Mouse (Mus musculus): ENCODE data around the gene Osbpl9. TPM values are rescaled to one million over a fixed set of nuclear protein-coding genes. Genes with fewer than 3 reads are reported as not detected.

The Osbpl9 gene
- polyA plus RNA-seq, 1 experiment from 2014 or later = 80.0 TPM

DNA sequence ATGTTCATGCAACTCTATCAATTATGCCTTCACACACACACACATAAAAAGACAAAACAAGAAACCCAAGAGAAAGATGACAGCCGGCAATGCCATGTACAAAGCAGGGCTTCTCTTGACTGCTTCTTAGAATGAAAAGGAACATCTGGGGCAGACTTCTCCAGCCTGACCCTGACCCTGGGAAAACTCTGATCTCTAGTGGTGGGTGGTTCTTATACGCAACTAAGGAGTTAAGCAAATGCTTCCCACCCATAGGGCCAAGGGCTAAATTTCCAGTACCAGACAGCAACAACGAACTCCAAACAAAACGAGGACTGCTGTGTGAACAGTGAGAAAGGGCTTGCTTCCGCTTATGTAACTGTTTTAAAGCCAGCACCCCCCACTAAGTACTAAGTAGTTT, 122.0 kb downstream of the Osbpl9 start:
- no peak for ATAC-seq
- Histone ChIP-seq H3K4me2 (replicated peaks) (no peak overlapping the region), H3K9ac (replicated peaks) (no peak overlapping the region), H3K4me3 (replicated peaks) (no peak overlapping the region), H3K36me3 (peaks cover 39% of the 10 kb centered on the region), H3K4me1 (replicated peaks) (no peaks in the 10 kb centered on the region), H3K9me3 (no peaks in the 10 kb centered on the region), H3K27ac (no peak overlapping the region), H3K27me3 (no peaks in the 10 kb centered on the region)
- 79% methylated on average over 5 of the region's 5 CpGs for WGBS

GRCm38 (mm10) chr4:109079676-109080075, 122.4 kb downstream of the Osbpl9 start:
- no peak for ATAC-seq
- H3K9me3 ChIP-seq = no peaks in the 10 kb centered on the region
- H3K36me3 ChIP-seq = peaks cover 39% of the 10 kb centered on the region
- H3K27me3 ChIP-seq = no peaks in the 10 kb centered on the region
- no peak overlapping the region for H3K4me2 ChIP-seq (replicated peaks)
- H3K27ac ChIP-seq = no peak overlapping the region
- 84% methylated on average over 3 of the region's 3 CpGs for WGBS
- H3K9ac ChIP-seq (replicated peaks) = no peak overlapping the region
- H3K4me1 ChIP-seq (replicated peaks) = no peaks in the 10 kb centered on the region
- H3K4me3 ChIP-seq (replicated peaks) = no peak overlapping the region

DNA sequence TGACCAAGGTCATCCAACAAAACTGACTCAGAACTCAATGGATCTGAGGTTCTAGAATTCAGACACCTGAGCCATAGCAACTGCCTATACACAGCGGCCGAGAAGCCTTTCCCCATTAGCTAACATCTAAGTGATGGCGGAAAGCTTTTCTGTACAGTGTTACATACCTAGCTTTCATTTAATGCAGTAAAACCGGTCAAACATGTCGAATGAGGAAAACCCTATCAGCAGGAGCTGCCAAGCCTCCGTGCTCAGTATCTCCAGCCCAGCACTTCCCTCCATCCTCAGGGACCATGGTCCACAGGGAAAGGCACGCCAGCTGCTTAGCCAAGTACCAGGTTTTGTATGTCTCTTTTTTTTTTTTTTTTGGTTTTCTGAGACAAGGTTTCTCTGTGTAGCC, 123.1 kb downstream of the Osbpl9 start:
- H3K9ac ChIP-seq (replicated peaks) = no peak overlapping the region
- peaks cover 39% of the 10 kb centered on the region for H3K36me3 ChIP-seq
- H3K27ac ChIP-seq = no peak overlapping the region
- 97% methylated on average over 7 of the region's 7 CpGs for WGBS
- H3K4me3 ChIP-seq (replicated peaks) = no peak overlapping the region
- H3K9me3 ChIP-seq = no peaks in the 10 kb centered on the region
- no peak overlapping the region for H3K4me2 ChIP-seq (replicated peaks)
- ATAC-seq = no peak
- no peaks in the 10 kb centered on the region for H3K4me1 ChIP-seq (replicated peaks)
- H3K27me3 ChIP-seq = no peaks in the 10 kb centered on the region

GRCm38 (mm10) chr4:109073296-109073695, 128.8 kb downstream of the Osbpl9 start:
- Histone ChIP-seq H3K27me3 (no peaks in the 10 kb centered on the region), H3K9me3 (no peaks in the 10 kb centered on the region), H3K9ac (replicated peaks) (no peak overlapping the region), H3K27ac (no peak overlapping the region), H3K4me3 (replicated peaks) (no peak overlapping the region), H3K36me3 (peaks cover 33% of the 10 kb centered on the region), H3K4me1 (replicated peaks) (peaks cover 7% of the 10 kb centered on the region), H3K4me2 (replicated peaks) (no peak overlapping the region)
- 84% methylated on average over 3 of the region's 3 CpGs for WGBS
- no peak for ATAC-seq

DNA sequence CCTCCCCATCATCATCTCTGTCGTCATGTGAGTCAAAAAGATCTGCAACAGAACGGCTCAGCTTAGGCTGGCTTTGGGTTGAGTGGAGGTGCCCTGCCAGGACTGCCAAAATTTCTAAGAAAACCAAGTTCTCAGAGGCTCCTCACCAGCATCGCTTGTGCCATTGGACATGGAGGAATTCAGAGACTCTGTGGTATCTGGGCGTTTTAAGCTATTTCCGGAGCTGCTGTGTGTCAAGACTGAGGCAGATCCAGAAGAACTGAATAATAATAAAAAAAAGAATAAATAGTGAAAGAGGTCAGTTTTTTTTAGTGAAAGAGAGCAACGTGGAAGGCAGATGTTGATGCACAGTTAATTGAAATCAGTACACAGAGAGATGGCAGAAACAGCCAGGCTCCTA, 129.2 kb downstream of the Osbpl9 start:
- Histone ChIP-seq H3K9ac (replicated peaks) (no peak overlapping the region), H3K27ac (peak overlapping the region; percentile 47; the same call in 1 of the 2 replicates), H3K4me3 (replicated peaks) (no peak overlapping the region), H3K4me2 (replicated peaks) (no peak overlapping the region), H3K36me3 (peaks cover 33% of the 10 kb centered on the region), H3K27me3 (no peaks in the 10 kb centered on the region), H3K9me3 (no peaks in the 10 kb centered on the region), H3K4me1 (replicated peaks) (peaks cover 7% of the 10 kb centered on the region)
- no peak for ATAC-seq
- 90% methylated on average over 6 of the region's 6 CpGs for WGBS

DNA sequence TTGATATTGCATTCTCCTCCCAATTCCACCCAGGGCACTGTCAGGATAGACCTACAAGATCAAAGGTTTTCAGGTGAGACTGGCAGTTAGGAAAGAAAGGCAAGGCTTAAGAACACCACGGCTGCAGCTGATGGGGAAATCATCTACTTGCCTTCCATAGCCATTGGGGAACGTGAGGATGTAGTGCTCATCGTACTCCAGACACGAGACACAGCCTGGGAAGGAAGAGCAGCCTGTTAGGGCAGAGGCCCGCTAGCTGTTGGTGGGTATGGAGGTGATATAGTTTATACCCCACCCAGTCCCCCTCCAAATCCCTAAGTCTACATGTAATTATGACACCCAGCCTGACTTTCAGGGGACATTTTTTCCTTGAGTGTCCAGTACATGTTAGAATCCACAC, 136.4 kb downstream of the Osbpl9 start:
- no peak for ATAC-seq
- H3K27me3 ChIP-seq = no peaks in the 10 kb centered on the region
- H3K9ac ChIP-seq (replicated peaks) = no peak overlapping the region
- H3K4me2 ChIP-seq (replicated peaks) = no peak overlapping the region
- WGBS = 93% methylated on average over 5 of the region's 5 CpGs
- H3K9me3 ChIP-seq = no peaks in the 10 kb centered on the region
- no peaks in the 10 kb centered on the region for H3K4me1 ChIP-seq (replicated peaks)
- no peak overlapping the region for H3K27ac ChIP-seq
- peaks cover 92% of the 10 kb centered on the region for H3K36me3 ChIP-seq
- H3K4me3 ChIP-seq (replicated peaks) = no peak overlapping the region

GRCm38 (mm10) chr4:109064941-109065340, 137.1 kb downstream of the Osbpl9 start:
- H3K4me2 ChIP-seq (replicated peaks) = no peak overlapping the region
- H3K4me3 ChIP-seq (replicated peaks) = no peak overlapping the region
- no peak overlapping the region for H3K27ac ChIP-seq
- H3K9me3 ChIP-seq = no peaks in the 10 kb centered on the region
- no peaks in the 10 kb centered on the region for H3K4me1 ChIP-seq (replicated peaks)
- peaks cover 94% of the 10 kb centered on the region for H3K36me3 ChIP-seq
- 88% methylated on average over 6 of the region's 6 CpGs for WGBS
- no peak overlapping the region for H3K9ac ChIP-seq (replicated peaks)
- no peaks in the 10 kb centered on the region for H3K27me3 ChIP-seq
- ATAC-seq = no peak

GRCm38 (mm10) chr4:109059255-109059821, 142.7 kb downstream of the Osbpl9 start:
- no peak overlapping the region for H3K4me3 ChIP-seq (replicated peaks)
- WGBS = 95% methylated on average over 4 of the region's 4 CpGs
- no peak overlapping the region for H3K4me2 ChIP-seq (replicated peaks)
- H3K27ac ChIP-seq = no peak overlapping the region
- no peak overlapping the region for H3K9ac ChIP-seq (replicated peaks)
- peaks cover 92% of the 10 kb centered on the region for H3K36me3 ChIP-seq
- H3K9me3 ChIP-seq = no peaks in the 10 kb centered on the region
- H3K4me1 ChIP-seq (replicated peaks) = no peaks in the 10 kb centered on the region
- H3K27me3 ChIP-seq = no peaks in the 10 kb centered on the region
- no peak for ATAC-seq

- no peak overlapping the region for H3K9ac ChIP-seq (replicated peaks)
- peaks cover 85% of the 10 kb centered on the region for H3K36me3 ChIP-seq
- H3K4me2 ChIP-seq (replicated peaks) = no peak overlapping the region
- H3K27ac ChIP-seq = no peak overlapping the region
- no peak overlapping the region for H3K4me3 ChIP-seq (replicated peaks)
- no peaks in the 10 kb centered on the region for H3K27me3 ChIP-seq
- WGBS = 94% methylated on average over 8 of the region's 8 CpGs
- H3K4me1 ChIP-seq (replicated peaks) = no peaks in the 10 kb centered on the region
- H3K9me3 ChIP-seq = no peaks in the 10 kb centered on the region
- ATAC-seq = no peak
Observed at GRCm38 (mm10) chr4:109057640-109058039, 144.4 kb downstream of the Osbpl9 start.

GRCm38 (mm10) chr4:109056351-109056750, 145.7 kb downstream of the Osbpl9 start:
- H3K27me3 ChIP-seq = no peaks in the 10 kb centered on the region
- peaks cover 76% of the 10 kb centered on the region for H3K36me3 ChIP-seq
- no peak overlapping the region for H3K9ac ChIP-seq (replicated peaks)
- 87% methylated on average over 7 of the region's 7 CpGs for WGBS
- no peak for ATAC-seq
- no peak overlapping the region for H3K4me2 ChIP-seq (replicated peaks)
- no peak overlapping the region for H3K27ac ChIP-seq
- no peak overlapping the region for H3K4me3 ChIP-seq (replicated peaks)
- no peaks in the 10 kb centered on the region for H3K4me1 ChIP-seq (replicated peaks)
- H3K9me3 ChIP-seq = no peaks in the 10 kb centered on the region

- no peaks in the 10 kb centered on the region for H3K27me3 ChIP-seq
- no peaks in the 10 kb centered on the region for H3K9me3 ChIP-seq
- H3K4me1 ChIP-seq (replicated peaks) = no peaks in the 10 kb centered on the region
- ATAC-seq = no peak; the same call in 1 of the 2 replicates
- H3K4me2 ChIP-seq (replicated peaks) = no peak overlapping the region
- no peak overlapping the region for H3K4me3 ChIP-seq (replicated peaks)
- no peak overlapping the region for H3K9ac ChIP-seq (replicated peaks)
- 77% methylated on average over 9 of the region's 9 CpGs for WGBS
- H3K36me3 ChIP-seq = peaks cover 76% of the 10 kb centered on the region
- H3K27ac ChIP-seq = no peak overlapping the region
Observed at GRCm38 (mm10) chr4:109054003-109054402, 148.1 kb downstream of the Osbpl9 start.

GRCm38 (mm10) chr4:109052282-109052681, 149.8 kb downstream of the Osbpl9 start:
- 0 out of 2 replicates have a peak, but pooled peaks have one; percentile 24 for ATAC-seq
- 45% methylated on average over 1 of the region's 1 CpGs for WGBS

GRCm38 (mm10) chr4:109048258-109048657, 153.8 kb downstream of the Osbpl9 start:
- H3K36me3 ChIP-seq = peaks cover 74% of the 10 kb centered on the region
- no peaks in the 10 kb centered on the region for H3K4me1 ChIP-seq (replicated peaks)
- H3K27me3 ChIP-seq = no peaks in the 10 kb centered on the region
- no peak overlapping the region for H3K9ac ChIP-seq (replicated peaks)
- H3K4me3 ChIP-seq (replicated peaks) = no peak overlapping the region
- WGBS = 87% methylated on average over 4 of the region's 4 CpGs
- no peaks in the 10 kb centered on the region for H3K9me3 ChIP-seq
- H3K27ac ChIP-seq = no peak overlapping the region
- no peak overlapping the region for H3K4me2 ChIP-seq (replicated peaks)
- no peak for ATAC-seq

More at GRCm38 (mm10) chr4:109052282-109052681, 149.8 kb downstream of the Osbpl9 start:
- H3K4me3 ChIP-seq (replicated peaks) = no peak overlapping the region
- no peaks in the 10 kb centered on the region for H3K27me3 ChIP-seq
- no peak overlapping the region for H3K4me2 ChIP-seq (replicated peaks)
- H3K4me1 ChIP-seq (replicated peaks) = no peaks in the 10 kb centered on the region
- no peaks in the 10 kb centered on the region for H3K9me3 ChIP-seq
- H3K36me3 ChIP-seq = peaks cover 71% of the 10 kb centered on the region
- no peak overlapping the region for H3K27ac ChIP-seq
- H3K9ac ChIP-seq (replicated peaks) = no peak overlapping the region

Measured in midbrain, embryonic 13.5 days (tissue).